Mouse (Mus musculus): ENCODE data around the gene Oxld1.

The Oxld1 gene

GRCm38 (mm10) chr11:120457772-120458751, at the start of gene Oxld1, which contains the start of gene Ccdc137:
TSS of gene Oxld1 (minus strand) at chr11:120458068.
TSS of gene Ccdc137 (plus strand) at chr11:120458115.
- DNase-seq, result peak; percentile 85

GRCm38 (mm10) chr11:120506899-120507298, 49.0 kb upstream of the Oxld1 start:
- DNase-seq, result no peak

- no peak for DNase-seq
These were observed 47.8 kb upstream of the Oxld1 start for GRCm38 (mm10) chr11:120505661-120506060.

- no peak for DNase-seq
These were observed 43.8 kb upstream of the Oxld1 start for GRCm38 (mm10) chr11:120501701-120502100.

GRCm38 (mm10) chr11:120501018-120501417, 43.1 kb upstream of the Oxld1 start:
- no peak for DNase-seq

- DNase-seq, result no peak
These were observed 42.5 kb upstream of the Oxld1 start for GRCm38 (mm10) chr11:120500357-120500756.

DNA sequence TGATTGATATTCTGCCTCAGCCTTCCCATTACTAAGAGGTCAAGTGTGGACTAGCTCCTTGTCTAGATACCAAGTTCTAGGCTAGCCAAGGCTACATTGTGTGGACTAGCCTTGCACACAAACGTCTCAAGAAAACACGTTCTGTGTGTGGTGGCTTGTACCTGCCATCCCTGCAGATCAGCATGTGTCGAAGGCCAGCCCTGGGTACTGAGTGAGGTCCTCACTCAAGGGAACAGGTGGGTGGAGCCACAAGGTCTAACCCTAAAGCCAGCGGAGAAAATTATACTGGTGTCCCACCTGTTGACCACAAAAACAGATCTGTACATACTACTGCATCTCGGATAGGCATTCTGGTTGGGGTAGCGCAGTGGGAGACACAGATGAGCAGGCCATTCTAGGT, 42.0 kb upstream of the Oxld1 start:
- no peak for DNase-seq

- DNase-seq, result no peak
These were observed 41.0 kb upstream of the Oxld1 start for GRCm38 (mm10) chr11:120498891-120499290.

DNA sequence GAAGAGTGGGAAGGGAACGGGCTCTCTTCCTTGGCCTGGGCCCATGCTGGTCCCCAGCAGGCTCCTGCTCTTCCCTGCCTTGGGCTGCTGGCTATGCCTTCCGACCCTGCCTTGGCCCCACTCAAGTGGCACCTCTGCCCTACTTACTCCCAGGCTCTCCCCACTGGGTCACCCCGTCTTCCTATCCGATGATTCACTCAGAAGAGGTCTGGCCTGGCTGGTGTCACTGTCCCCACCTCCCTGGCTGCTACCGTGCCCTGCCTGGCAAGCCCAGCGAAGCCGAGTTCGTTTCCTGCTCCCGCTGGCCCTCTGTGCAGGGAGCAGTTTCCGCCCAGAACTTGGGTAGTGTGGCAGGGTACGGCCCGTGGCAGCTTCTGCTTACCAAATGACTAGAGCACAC, 40.4 kb upstream of the Oxld1 start:
- no peak for DNase-seq

- no peak for DNase-seq
These were observed 39.6 kb upstream of the Oxld1 start for GRCm38 (mm10) chr11:120497436-120497835.

DNA sequence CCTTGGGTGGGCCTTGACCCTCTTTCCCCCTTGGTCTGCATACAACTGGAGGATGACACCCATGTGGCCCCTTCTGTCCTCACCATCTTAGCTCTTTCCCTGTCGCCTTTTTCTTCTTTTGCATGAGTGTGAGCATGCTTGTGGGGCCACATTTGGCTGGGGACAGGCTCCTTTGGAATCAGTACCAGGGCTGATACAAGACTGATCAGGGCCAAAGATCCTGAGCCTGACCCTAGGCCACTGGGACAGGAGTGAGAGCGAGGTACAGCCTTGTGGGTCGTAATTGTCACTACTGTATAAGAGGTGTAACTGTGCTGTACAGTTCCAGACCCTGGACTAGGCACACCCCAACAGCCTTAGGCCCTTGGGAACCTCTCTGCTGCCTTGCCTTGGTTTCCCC, 36.0 kb upstream of the Oxld1 start:
- DNase-seq, result no peak

GRCm38 (mm10) chr11:120493351-120493750, 35.5 kb upstream of the Oxld1 start:
- no peak for DNase-seq

GRCm38 (mm10) chr11:120492878-120493203, 35.0 kb upstream of the Oxld1 start:
- DNase-seq, result no peak

DNA sequence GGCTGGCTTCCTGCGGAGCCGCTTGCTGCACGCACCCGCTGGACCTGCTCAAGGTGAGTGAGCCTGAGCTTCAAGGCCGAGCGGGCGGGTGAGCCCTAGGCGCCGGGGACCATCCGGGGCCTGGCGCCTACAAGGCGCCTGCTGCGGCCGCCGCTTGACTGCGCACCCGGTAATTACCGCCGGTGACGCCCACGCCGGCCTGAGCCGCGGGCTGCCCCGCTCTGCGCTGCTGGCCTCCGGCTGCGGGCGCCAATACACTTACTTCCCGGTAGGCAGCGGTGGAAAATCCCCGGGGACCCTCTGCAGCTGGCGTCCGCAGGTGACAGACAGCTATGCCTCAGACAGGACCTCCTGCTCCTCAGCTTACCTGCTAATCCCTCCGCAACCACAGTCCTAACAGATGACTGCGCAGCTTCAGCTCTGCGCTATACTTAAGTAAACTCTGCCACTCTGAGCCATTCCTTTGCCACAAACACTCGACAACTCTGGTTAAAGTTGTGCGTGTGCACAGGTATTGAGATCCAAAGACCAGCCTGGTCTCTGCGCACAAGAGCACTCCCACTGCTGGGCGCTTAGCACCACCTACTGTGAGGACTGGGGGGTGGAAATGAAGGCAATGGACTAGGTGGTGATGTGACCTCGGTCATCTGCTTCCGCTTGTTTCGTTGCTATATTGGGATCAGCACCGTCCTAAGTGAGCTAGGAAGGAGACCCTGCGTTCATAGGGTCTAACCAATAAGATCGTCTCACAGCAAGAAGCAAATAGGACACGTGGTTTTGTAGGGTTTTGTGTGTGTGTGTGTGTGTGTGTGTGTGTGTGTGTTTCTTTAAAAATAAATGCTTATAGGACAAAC, 34.4 kb upstream of the Oxld1 start:
- DNase-seq, result no peak

GRCm38 (mm10) chr11:120491317-120492023, 33.6 kb upstream of the Oxld1 start, which contains the start of gene Slc25a10:
TSS of gene Slc25a10 (plus strand) at chr11:120491840.
- DNase-seq, result peak; percentile 88

DNA sequence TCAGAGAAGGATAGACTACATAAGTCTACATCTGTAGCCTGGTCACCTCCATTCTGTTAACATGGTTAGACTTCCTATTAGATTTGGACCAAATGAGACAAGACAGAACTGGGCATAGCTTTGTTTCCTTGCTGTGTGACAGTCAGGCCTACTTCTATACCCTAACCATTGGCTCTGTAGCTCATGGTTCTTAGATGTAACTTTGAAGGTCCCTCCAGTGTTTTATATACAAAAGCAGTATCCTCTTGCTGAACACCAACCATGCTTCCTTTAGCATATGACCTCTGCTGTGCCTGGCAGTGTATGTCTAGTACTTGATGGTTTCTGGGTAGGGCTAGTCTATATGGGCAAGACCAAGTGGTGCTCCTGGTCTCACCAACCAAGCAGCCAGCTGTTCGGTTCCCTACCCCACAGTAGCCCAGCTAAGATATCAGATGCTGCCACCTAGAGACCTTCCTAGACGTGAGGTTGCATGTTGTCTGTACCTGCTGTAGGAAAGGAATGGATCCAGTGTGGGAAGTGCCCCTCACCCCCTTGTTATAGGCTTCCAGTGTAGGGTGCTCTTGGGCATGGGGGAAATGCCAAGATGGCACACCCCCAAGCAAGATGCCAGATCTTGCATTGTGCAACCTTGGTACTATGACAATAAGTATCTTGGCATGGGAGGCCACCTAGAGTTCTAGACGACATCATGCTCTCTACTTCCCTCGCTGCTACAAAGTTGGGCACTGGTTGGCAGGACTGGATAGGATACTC, 32.6 kb upstream of the Oxld1 start:
- DNase-seq, result no peak

GRCm38 (mm10) chr11:120489054-120489761, 31.3 kb upstream of the Oxld1 start:
- peak; percentile 47 for DNase-seq

DNA sequence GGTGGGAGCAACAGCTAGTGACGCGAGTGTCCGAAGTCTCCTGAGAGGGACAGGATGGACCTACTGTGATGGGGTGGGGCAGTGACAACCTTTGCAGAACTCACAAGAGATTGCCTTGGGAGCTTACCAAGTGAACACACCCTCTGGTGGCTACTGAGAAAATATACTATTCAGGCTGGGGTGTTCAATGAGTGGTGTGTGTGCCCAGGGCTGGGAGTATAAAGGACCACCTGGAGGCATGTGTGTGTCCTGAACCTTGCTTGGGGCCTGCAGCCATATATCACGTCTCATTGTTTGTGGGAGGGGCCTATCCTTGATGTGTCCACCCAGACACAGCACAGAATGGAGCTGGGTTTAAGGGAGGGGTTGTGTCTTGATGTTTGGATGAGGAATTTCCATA, 30.6 kb upstream of the Oxld1 start:
- no peak for DNase-seq

DNA sequence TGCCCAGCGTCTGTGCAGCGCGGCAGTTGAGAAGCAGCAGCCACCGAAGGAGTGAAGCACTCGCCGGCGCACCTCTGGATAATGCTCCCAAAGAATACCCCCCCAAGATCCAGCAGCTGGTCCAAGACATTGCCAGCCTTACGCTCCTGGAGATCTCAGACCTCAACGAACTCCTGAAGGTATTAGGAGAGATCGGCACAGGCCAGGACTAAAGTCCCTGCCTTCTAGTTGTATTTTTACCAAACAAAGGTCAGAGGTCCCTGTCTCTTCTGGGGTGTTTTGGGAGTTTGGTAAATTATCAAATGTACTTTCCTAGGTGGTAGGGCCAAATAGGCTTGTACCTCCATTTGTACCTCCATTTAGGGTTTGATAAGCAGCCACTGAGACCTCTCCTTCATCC, 27.4 kb upstream of the Oxld1 start:
- no peak for DNase-seq

DNA sequence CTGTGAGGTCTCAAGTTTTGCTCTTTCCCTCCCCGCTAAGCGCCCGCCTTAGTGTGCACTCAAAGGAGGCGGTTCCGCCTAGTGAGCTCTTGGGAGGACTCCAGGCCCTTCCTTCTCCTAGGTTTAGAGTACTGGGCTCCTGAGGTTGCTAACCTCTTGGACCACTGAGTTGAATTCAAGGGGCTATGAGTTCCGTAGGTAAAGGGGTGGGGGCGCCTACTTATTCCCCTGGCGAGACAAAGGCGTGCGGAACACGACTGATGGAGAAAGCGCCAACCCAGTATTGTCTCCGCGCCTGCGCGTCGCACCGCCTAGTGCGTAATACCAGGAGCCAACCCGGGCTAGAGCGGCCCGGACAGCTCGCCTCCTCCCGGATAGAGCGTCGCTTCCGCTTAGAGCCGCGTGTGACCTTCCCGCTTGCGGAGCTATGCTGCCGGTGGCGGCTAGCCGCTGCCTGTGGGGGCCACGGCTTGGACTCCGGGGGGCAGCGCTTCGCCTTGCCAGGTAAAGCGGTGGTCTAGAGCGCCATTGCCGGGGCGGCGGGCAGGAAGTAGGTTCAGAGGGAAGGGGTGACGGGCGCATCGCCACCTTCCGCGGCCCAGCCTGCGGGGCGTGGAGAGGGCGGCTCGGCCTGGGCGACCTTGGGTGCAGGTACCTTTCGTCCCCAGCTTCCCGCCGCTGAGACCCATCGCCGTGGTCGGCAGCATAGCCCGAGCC, 26.6 kb upstream of the Oxld1 start, which contains the start of gene Mrpl12:
TSS of gene Mrpl12 (plus strand) at position 349 of the 717 bp plus-strand sequence.
- DNase-seq, result peak; percentile 91

GRCm38 (mm10) chr11:120483448-120483934, 25.6 kb upstream of the Oxld1 start:
- DNase-seq, result no peak

Measured in right cerebral cortex, postnatal 25 days (tissue).